Mouse (Mus musculus) midbrain, postnatal 0 days (tissue): ENCODE data around the gene C8g. TPM values are rescaled to one million over a fixed set of nuclear protein-coding genes. Genes with fewer than 3 reads are reported as not detected.

Experiments used
- ATAC-seq: fragments of 200-750 bp; cut with Nextera tagmentation; 2 replicates; pipeline ENCODE4 v1.8.0; 2017; ENCODE audit warnings: moderate number of reproducible peaks, mild to moderate bottlenecking, moderate TSS enrichment, moderate library complexity; ENCODE audit not compliant: low FRiP score
- DNase-seq: peaks from one replicate; pipeline ENCODE4 v3.0.0-alpha.2; 2015; ENCODE audit warnings: low spot score
- H3K27ac ChIP-seq: fragments of 300-500 bp; sonication (generic); 2 replicates; pipeline ENCODE4 v1.5.1; 2014; ENCODE audit warnings: low read depth, mild to moderate bottlenecking, low read length, mixed read lengths
- H3K27me3 ChIP-seq: fragments of 300-500 bp; sonication (generic); 2 replicates; pipeline ENCODE4 v1.6.1; 2014; ENCODE audit warnings: low read length, control low read depth, mixed read lengths; ENCODE audit not compliant: insufficient read depth
- H3K36me3 ChIP-seq: fragments of 300-500 bp; sonication (generic); 2 replicates; pipeline ENCODE4 v1.6.1; 2014; ENCODE audit warnings: low read length, control low read depth, mixed read lengths; ENCODE audit not compliant: insufficient read depth
- H3K4me1 ChIP-seq: fragments of 300-500 bp; sonication (generic); 2 replicates; pipeline ENCODE4 v1.6.1; 2014; ENCODE audit warnings: mild to moderate bottlenecking, control low read depth, antibody characterized with exemption, low read length, mixed read lengths; ENCODE audit not compliant: insufficient read depth
- H3K4me2 ChIP-seq: fragments of 300-500 bp; sonication (generic); 2 replicates; pipeline ENCODE4 v1.6.1; 2014; ENCODE audit warnings: low read depth, mild to moderate bottlenecking, low read length, mixed read lengths; ENCODE audit not compliant: poor library complexity, severe bottlenecking
- H3K4me3 ChIP-seq: fragments of 300-500 bp; sonication (generic); 2 replicates; pipeline ENCODE4 v1.5.1; 2014; ENCODE audit warnings: low read depth, mild to moderate bottlenecking, low read length, moderate library complexity
- H3K9ac ChIP-seq: fragments of 300-500 bp; sonication (generic); replicated peaks from 2 replicates; pipeline ENCODE4 v1.6.1; 2014; ENCODE audit warnings: mild to moderate bottlenecking, low read length, moderate library complexity, mixed read lengths; ENCODE audit not compliant: poor library complexity, severe bottlenecking
- H3K9me3 ChIP-seq: fragments of 300-500 bp; sonication (generic); 2 replicates; pipeline ENCODE4 v1.6.1; 2016; ENCODE audit warnings: low read length, control low read depth
- CTCF ChIP-seq: IDR thresholded peaks from 2 replicates; pipeline ENCODE4 v1.5.1; 2016; ENCODE audit warnings: antibody characterized with exemption, mild to moderate bottlenecking
- WGBS: fragments of 180-500 bp; shearing (Covaris S2); extraction: QIAGEN DNeasy Blood & Tissue Kit; methylation state at CpG from one replicate; pipeline ENCODE4 v1.1.7; 2014; 5-methylcytosine and 5-hydroxymethylcytosine counted together
- polyA plus RNA-seq: library from polyadenylated mRNA; unstranded; fragments of >200 nt; fragmentation: Nextera tagmentation; extraction: Ambion mirVana; gene quantifications from 2 replicates; pipeline ENCODE4 v1.2.1, GENCODE M21; 2015
- total RNA-seq: library from RNA; depleted of rRNA; stranded (reverse); fragments of >200 nt; gene quantifications from 2 replicates; pipeline ENCODE4 v1.2.3, GENCODE M21; 2014; rRNA removed

C8g gene
- total RNA-seq (2.7 and 4.4 TPM in 2 replicates), polyA plus RNA-seq (6.8 TPM in 2 replicates)

GRCm38 (mm10) chr2:25501593-25502486 lies at the start of gene C8g:
C8g (minus strand) TSS chr2:25501719.
- H3K27me3 ChIP-seq: no peaks in the 10 kb centered on the region
- no peaks in the 10 kb centered on the region for H3K9me3 ChIP-seq
- ATAC-seq: no peak
- H3K27ac ChIP-seq: peak within 1 kb of the TSS; percentile 87
- 76% methylated on average over 20 of the region's 20 CpGs for WGBS
- peak within 1 kb of the TSS; percentile 96 for H3K4me2 ChIP-seq
- DNase-seq: peak; percentile 12
- peaks cover 33% of the 10 kb centered on the region for H3K36me3 ChIP-seq
- peak within 1 kb of the TSS; percentile 97 for H3K9ac ChIP-seq
- H3K4me1 ChIP-seq: peaks cover 11% of the 10 kb centered on the region
- TF ChIP-seq CTCF: 0 out of 2 replicates have a peak, but pooled peaks have one; percentile 3
- peak within 1 kb of the TSS; percentile 86 for H3K4me3 ChIP-seq

DNA sequence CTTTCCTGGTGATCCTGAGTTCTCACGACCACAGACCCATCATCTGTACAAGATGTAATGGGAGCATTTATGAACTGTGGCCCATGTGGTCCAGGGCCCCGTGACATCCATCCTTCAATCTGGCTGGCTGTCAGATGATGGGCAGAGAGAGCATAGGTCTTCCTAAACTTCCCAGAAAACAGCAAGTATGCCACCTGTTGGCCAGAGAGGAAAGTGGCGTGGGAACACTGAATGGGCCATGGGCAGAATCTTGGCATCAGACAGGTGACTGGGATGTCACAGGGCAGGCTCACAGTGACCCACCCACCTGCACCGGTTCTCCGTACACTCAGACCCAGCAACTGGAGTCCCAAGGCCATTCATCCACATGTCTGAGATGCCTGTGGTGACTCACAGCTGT lies 49.7 kb upstream of the C8g start:
- peak; percentile 79 for TF ChIP-seq CTCF
- peak; percentile 57 for DNase-seq
- no peak overlapping the region for H3K27ac ChIP-seq
- WGBS: 33% methylated on average over 5 of the region's 5 CpGs
- ATAC-seq: no peak
- no peak overlapping the region for H3K4me3 ChIP-seq
- no peaks in the 10 kb centered on the region for H3K27me3 ChIP-seq
- no peaks in the 10 kb centered on the region for H3K9me3 ChIP-seq
- H3K4me1 ChIP-seq: peaks cover 2% of the 10 kb centered on the region; the same call in 1 of the 2 replicates
- H3K36me3 ChIP-seq: no peaks in the 10 kb centered on the region
- H3K9ac ChIP-seq: no peak overlapping the region
- H3K4me2 ChIP-seq: no peak overlapping the region

DNA sequence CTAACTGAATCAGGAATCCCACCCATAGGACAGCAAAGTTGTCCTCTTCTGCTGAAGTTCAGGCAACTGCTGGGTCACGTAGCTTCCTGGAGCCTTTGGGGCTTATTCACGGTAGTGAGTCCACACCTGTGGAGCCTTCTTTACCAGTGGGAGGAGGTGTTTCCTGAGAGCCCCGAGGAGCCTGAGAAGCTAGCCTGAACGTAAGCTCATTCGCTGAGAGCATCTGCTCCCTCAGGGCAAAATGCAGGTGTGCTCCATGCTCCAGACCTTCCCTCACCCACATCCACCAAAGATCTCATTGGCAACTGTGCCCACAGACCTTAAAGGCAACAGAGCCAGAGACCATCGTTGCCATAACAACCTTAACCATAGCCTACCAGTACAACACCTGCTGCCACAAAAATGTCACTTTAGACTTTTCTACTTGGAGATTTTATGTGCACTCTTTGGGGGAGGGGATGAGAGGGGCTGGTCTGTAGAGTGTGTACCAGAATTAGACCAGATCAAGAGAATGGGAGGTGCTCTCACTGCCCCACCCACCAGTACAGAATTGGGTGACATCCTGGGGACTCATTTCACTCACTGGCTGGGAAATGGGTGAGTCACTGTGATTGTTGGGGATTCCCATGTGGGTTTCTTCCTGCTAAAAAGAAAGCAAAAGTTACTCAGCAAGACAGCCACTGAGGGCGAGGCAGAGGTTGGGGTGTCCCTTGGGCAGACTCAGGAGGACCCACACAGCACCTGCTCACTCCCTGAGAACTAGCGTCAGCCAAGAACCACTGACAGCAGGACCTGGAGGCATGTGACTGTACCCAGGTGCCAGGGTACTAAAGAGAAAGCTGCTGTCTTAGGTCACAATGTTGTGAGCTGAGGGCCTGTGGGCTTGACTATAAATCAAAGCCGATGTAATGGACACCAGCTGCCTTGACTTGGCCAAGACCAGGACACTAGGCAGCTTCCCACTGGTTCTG lies 47.8 kb upstream of the C8g start:
- 83% methylated on average over 9 of the region's 9 CpGs for WGBS
- H3K9me3 ChIP-seq: no peaks in the 10 kb centered on the region
- H3K9ac ChIP-seq: no peak overlapping the region
- no peak overlapping the region for H3K27ac ChIP-seq
- DNase-seq: no peak
- H3K4me2 ChIP-seq: no peak overlapping the region
- no peak for ATAC-seq
- no peak overlapping the region for H3K4me3 ChIP-seq
- H3K4me1 ChIP-seq: peaks cover 4% of the 10 kb centered on the region; the same call in 1 of the 2 replicates
- no peak for TF ChIP-seq CTCF
- no peaks in the 10 kb centered on the region for H3K36me3 ChIP-seq
- H3K27me3 ChIP-seq: no peaks in the 10 kb centered on the region

GRCm38 (mm10) chr2:25546811-25547491 lies 45.4 kb upstream of the C8g start, which contains the start of gene Traf2:
Traf2 (minus strand) TSS chr2:25546940.
- 3% methylated on average over 41 of the region's 48 CpGs for WGBS

More at GRCm38 (mm10) chr2:25546811-25547491, 45.4 kb upstream of the C8g start, which contains the start of gene Traf2:
- Histone ChIP-seq H3K27me3 (no peaks in the 10 kb centered on the region), H3K27ac (no peak within 1 kb of the TSS), H3K4me3 (peak within 1 kb of the TSS; percentile 52), H3K36me3 (no peaks in the 10 kb centered on the region), H3K4me1 (peaks cover 4% of the 10 kb centered on the region; the same call in 1 of the 2 replicates), H3K9me3 (no peaks in the 10 kb centered on the region), H3K4me2 (peak within 1 kb of the TSS; percentile 83), H3K9ac (peak within 1 kb of the TSS; percentile 51)
- ATAC-seq: peak; percentile 98
- DNase-seq: peak; percentile 99
- no peak for TF ChIP-seq CTCF
